Mouse (Mus musculus) right cerebral cortex, adult 18-20 months (tissue): Measurements from ENCODE around the gene Gstm4.
"Not testable (repeated sequence)": the region's sequence is repeated elsewhere in the genome, so short reads cannot be mapped to it uniquely, and the experiment has no call there.

Experiments
- DNase-seq: peaks from one replicate; pipeline ENCODE4 v3.0.0; 2022; ENCODE audit warnings: mixed read lengths

Gstm4 gene

GRCm38 (mm10) chr3:108014974-108015346 lies 29.7 kb downstream of the Gstm4 start:
- DNase-seq, result no peak

GRCm38 (mm10) chr3:108014098-108014973 lies 30.4 kb downstream of the Gstm4 start:
- no peak for DNase-seq

DNA sequence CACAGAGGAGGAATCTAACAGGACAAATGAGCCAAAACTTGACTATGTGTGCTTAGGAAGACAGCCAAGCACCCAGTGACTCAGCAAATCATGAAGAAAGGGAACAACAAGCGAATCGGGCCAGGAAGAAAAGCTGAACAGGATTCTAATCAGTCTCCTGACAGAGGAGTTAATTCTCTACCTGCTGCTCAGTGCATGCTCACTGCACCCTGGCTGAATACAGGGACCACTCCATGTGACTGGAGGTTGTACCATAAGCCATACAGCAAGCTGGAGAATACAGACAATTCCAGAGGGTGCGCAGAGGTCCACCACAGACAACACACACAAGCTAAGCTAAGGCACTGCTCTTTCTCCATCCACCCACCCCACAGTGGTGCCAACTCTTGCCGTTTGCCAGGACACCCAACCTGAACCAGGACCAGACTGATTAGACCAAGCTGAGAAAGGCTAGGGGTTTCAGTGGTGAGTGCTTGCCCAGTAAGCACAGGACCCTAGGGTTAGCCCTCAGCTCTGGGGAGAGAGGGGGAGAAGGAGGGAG lies 31.3 kb downstream of the Gstm4 start:
- peak; percentile 82 for DNase-seq

- DNase-seq, result no peak
These were observed 33.1 kb downstream of the Gstm4 start for GRCm38 (mm10) chr3:108011558-108011957.

GRCm38 (mm10) chr3:108010286-108010685 lies 34.4 kb downstream of the Gstm4 start:
- DNase-seq, result no peak

- DNase-seq, result no peak
These were observed 42.7 kb downstream of the Gstm4 start for GRCm38 (mm10) chr3:108002021-108002420.

GRCm38 (mm10) chr3:107999491-107999890 lies 45.2 kb downstream of the Gstm4 start:
- DNase-seq, result no peak

- DNase-seq, result no peak
These were observed 46.1 kb downstream of the Gstm4 start for GRCm38 (mm10) chr3:107998591-107998990.

GRCm38 (mm10) chr3:107996576-107996975 lies 48.1 kb downstream of the Gstm4 start:
- DNase-seq, result no peak

- not testable (repeated sequence) for DNase-seq
These were observed 48.7 kb downstream of the Gstm4 start for GRCm38 (mm10) chr3:107995974-107996373.
